Mouse (Mus musculus): ENCODE results near the gene Serpinf2.
"Not testable (repeated sequence)": the region's sequence is repeated elsewhere in the genome, so short reads cannot be mapped to it uniquely, and the experiment has no call there.

Gene Serpinf2

DNA sequence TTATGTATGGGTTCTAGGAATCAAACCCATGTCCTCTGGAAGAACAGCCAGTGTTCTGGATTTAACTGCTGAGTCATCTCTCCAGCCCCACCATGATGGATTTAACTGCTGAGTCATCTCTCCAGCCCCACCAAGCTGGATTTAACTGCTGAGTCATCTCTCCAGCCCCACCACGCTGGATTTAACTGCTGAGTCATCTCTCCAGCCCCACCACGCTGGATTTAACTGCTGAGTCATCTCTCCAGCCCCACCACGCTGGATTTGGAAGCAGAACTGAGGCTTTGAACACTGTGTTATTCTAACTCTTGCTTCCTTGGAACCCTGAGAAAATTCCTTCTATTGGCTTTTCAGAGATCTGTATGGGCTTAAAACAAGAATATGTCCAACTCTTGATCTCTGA, 55.9 kb downstream of the Serpinf2 start:
- not testable (repeated sequence) for DNase-seq (ENCODE audit: low spot score)

Data from ovary, postnatal 10 days (tissue).